Mouse (Mus musculus): Measurements from ENCODE around the gene Lpcat3.

DNA sequence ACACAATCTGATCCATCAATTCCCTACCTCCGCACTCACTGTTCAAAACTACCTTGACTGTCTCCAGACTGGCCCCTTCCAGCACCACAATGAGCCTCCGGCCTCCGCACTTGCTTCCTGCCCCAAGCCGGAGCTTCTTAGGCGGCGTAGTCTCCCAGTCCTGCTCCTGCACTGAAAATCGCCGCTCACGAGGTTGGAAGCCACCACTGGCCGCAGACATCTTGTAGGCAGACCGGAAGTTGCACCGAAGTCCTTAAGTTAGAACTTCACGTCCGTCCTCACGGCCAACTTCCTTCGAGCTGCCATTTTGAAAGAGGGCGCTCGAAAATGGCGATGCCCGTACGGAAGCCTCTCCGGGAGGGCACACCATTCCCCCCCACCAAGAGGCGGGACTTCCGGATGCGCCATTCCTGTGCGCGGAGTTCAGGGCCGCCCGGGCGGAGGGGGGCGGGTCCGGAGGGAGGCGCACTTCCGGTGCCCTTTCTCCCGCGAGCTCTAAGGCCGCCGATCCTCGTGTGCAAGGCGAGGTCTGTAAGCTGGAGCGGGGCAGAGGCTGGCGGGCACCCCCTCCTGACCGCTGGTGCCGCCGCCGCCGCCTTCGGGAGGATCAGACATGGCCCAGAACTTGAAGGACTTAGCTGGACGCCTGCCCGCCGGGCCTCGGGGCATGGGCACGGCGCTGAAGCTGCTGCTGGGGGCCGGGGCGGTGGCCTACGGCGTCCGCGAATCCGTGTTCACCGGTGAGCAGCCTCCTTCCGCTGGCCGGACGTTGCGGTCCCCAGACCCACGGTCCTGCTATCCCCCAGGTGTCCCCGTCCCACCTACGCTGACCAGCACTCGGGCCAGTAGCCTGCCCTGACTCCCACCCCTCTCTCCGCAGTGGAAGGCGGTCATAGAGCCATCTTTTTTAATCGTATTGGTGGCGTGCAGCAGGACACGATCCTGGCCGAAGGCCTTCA lies 49.3 kb downstream of the Lpcat3 start, which contains the start of the genes Emg1 and Phb2:
- no peak for TF ChIP-seq CTCF (IDR thresholded peaks at IDR 0.05; ENCODE audit: low read depth)
- TF ChIP-seq EP300 (IDR thresholded peaks at IDR 0.05; ENCODE audit: low read depth), result peak; percentile 81
